Mouse (Mus musculus) spleen, adult 18-20 months (tissue): ENCODE results near the gene Pgd.
"Not testable (repeated sequence)": the region's sequence is repeated elsewhere in the genome, so short reads cannot be mapped to it uniquely, and the experiment has no call there.

Experiments
- DNase-seq, 2 experiments: peaks; one replicate each; pipeline ENCODE4 v3.0.0; 2022; ENCODE audit warnings: mixed read lengths in 2 of 2

Gene Pgd

GRCm38 (mm10) chr4:149166215-149166946, at the start of gene Pgd:
Pgd (minus strand) TSS chr4:149166771.
- peak; percentile 91 to 95 for DNase-seq

- DNase-seq: no peak
Observed at GRCm38 (mm10) chr4:149215982-149216381, 49.4 kb upstream of the Pgd start.

GRCm38 (mm10) chr4:149215397-149215796, 48.8 kb upstream of the Pgd start:
- no peak for DNase-seq

GRCm38 (mm10) chr4:149214468-149214867, 47.9 kb upstream of the Pgd start:
- DNase-seq: not testable (repeated sequence)

GRCm38 (mm10) chr4:149213466-149213865, 46.9 kb upstream of the Pgd start:
- DNase-seq: no peak

GRCm38 (mm10) chr4:149211441-149211840, 44.9 kb upstream of the Pgd start:
- peak in 1 of 2 experiments; percentile 10 for DNase-seq

- DNase-seq: no peak
Observed at GRCm38 (mm10) chr4:149202467-149202866, 35.9 kb upstream of the Pgd start.

- DNase-seq: no peak
Observed at GRCm38 (mm10) chr4:149201110-149201509, 34.5 kb upstream of the Pgd start.

GRCm38 (mm10) chr4:149197180-149197579, 30.6 kb upstream of the Pgd start:
- DNase-seq: no peak

- no peak for DNase-seq
Observed at GRCm38 (mm10) chr4:149191103-149191502, 24.5 kb upstream of the Pgd start.

GRCm38 (mm10) chr4:149188563-149188962, 22.0 kb upstream of the Pgd start:
- DNase-seq: no peak

- DNase-seq: peak in 1 of 2 experiments; percentile 32
Observed at GRCm38 (mm10) chr4:149182755-149183154, 16.2 kb upstream of the Pgd start.

GRCm38 (mm10) chr4:149182192-149182591, 15.6 kb upstream of the Pgd start:
- no peak for DNase-seq

- DNase-seq: no peak
Observed at GRCm38 (mm10) chr4:149179573-149179972, 13.0 kb upstream of the Pgd start.

GRCm38 (mm10) chr4:149179160-149179559, 12.6 kb upstream of the Pgd start:
- no peak for DNase-seq

- no peak for DNase-seq
Observed at GRCm38 (mm10) chr4:149178328-149178727, 11.8 kb upstream of the Pgd start.

GRCm38 (mm10) chr4:149177046-149177445, 10.5 kb upstream of the Pgd start:
- no peak for DNase-seq

GRCm38 (mm10) chr4:149176645-149177044, 10.1 kb upstream of the Pgd start:
- no peak for DNase-seq

- DNase-seq: no peak
Observed at GRCm38 (mm10) chr4:149173661-149174060, 7.1 kb upstream of the Pgd start.

- no peak for DNase-seq
Observed at GRCm38 (mm10) chr4:149172666-149173065, 6.1 kb upstream of the Pgd start.

GRCm38 (mm10) chr4:149172083-149172482, 5.5 kb upstream of the Pgd start:
- no peak for DNase-seq

GRCm38 (mm10) chr4:149171581-149171981, 5.0 kb upstream of the Pgd start:
- no peak for DNase-seq

- no peak for DNase-seq
Observed at GRCm38 (mm10) chr4:149170394-149170931, 3.9 kb upstream of the Pgd start.

GRCm38 (mm10) chr4:149169926-149170325, 3.4 kb upstream of the Pgd start:
- not testable (repeated sequence) for DNase-seq

GRCm38 (mm10) chr4:149168016-149168415, 1.4 kb upstream of the Pgd start:
- no peak for DNase-seq
